Mouse (Mus musculus): ENCODE data around the gene Ceacam9. TPM values are rescaled to one million over a fixed set of nuclear protein-coding genes. Genes with fewer than 3 reads are reported as not detected.
A peak's percentile ranks its signal among the peaks of the same experiment; 100 is the strongest.

Ceacam9 gene
- total RNA-seq, 1 experiment from 2014 or later: not detected

DNA sequence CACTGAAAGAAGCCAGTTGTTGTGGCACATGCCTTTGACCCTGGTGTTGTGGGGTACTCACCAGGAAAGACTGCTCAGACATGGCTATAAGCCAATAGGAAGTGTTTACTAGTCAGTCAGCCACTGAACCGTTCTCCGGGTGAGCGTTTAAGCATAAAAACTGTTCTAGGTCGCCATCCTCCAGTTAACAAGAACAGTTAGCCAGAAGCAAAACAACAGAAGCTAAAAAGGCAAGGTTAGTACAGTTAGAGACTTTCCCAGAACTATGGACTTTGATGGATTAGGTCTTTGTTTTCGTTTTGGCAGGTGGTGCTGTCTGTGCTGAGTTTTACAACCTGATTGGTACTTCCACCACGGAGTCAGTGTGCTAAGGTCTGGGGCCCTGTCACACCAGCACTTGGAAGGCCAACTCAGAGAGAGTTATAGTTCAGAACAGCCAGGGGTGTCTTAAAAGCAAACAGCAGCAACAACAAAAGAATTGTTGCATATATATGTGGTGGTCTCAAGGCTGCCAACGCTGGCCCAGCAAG is 10.2 kb downstream of the Ceacam9 start:
- ATAC-seq (replicated peaks in 1 of 2; ENCODE audit: insufficient read depth in 1 of 2, low FRiP score in 2 of 2, low TSS enrichment in 1 of 2, low read depth in 1 of 2, poor library complexity in 2 of 2, severe bottlenecking in 2 of 2): 0 out of 4 replicates have a peak, but pooled peaks have one; percentile 13 to 46

DNA sequence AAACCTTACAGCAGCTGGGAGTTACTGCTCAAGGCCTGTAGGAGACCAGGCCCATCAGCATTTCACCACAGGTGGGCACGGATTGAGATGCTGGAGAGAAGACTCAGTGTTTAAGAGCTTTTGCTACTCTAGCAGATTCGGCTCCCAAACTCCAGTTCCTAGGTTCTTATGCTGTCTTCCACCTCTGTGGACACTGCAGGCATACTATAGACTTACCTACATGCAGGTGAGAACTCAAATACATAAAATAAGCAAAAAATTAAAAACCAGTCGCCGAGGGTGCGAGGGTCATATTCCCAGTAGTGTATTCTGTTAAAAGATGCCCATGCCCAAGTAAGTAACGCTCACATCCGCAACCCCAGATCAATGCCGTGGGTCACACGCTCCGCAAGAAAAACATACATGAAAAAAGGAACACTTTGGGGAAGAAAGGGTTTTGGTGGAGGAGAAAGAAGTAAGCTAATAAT is 15.9 kb downstream of the Ceacam9 start:
- ATAC-seq (replicated peaks in 1 of 2; ENCODE audit: insufficient read depth in 1 of 2, low FRiP score in 2 of 2, low TSS enrichment in 1 of 2, low read depth in 1 of 2, poor library complexity in 2 of 2, severe bottlenecking in 2 of 2): no peak

DNA sequence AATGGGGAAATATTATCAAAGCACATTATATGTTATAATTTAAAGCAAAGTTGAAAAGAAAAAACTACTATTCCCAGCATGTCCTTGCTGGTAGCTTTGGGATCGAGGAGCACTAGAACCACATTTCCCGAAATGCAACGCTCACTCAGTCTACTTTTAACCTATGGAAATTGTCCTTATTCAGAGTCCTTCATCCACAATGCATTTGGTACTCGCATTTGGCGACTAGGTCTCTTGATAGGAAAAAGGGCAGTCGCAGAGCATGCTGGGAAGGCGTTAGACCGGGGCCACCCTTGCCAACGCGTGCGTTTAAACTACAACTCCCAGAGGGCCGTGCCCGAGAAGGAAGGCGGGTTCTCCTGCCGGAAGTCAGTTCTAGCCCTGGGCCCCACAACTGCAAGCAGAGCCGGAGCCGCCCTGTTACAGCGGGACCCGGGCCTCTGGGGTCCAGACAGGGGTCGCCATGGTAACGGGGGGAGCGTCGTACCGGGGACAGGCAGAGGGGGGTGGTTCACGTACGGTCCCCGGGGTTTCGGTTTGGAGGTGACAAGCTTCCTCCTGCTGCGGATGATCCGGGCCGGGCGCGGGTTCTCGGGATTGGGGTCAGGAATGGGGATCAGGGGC is 16.5 kb downstream of the Ceacam9 start, which contains the start of gene Ap2s1:
TSS of gene Ap2s1 (plus strand) at position 338 of the 624 bp plus-strand sequence.
- ATAC-seq (replicated peaks in 1 of 2; ENCODE audit: insufficient read depth in 1 of 2, low FRiP score in 2 of 2, low TSS enrichment in 1 of 2, low read depth in 1 of 2, poor library complexity in 2 of 2, severe bottlenecking in 2 of 2): peak; percentile 97 to 99

DNA sequence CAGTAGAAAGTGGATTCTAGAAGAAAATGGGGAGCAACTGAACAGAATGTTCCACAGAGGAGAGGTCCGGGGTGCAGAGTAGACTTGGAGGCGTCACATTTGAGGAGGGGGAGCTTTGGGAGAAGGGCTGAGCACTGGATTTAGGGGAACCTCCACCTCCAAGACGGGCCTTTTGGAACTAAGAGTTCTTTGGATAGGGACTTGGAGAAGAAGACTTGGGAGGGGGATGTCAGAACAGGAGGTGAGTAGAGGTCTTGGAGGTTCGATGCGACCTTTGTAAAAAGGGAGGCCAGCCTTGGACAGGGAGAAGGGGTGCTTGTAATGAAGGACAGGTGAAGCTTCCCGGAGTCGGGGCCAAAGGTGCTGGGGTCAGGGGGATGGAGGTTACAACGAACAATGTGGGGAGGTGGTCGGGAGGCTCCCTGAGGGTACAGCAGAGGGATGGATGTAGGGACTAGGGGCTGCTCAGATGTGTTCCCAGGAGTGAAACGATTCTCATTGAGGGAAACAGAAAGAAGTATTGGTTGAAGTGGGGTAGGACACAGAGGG is 17.4 kb downstream of the Ceacam9 start:
- no peak for ATAC-seq (replicated peaks in 1 of 2; ENCODE audit: insufficient read depth in 1 of 2, low FRiP score in 2 of 2, low TSS enrichment in 1 of 2, low read depth in 1 of 2, poor library complexity in 2 of 2, severe bottlenecking in 2 of 2)

DNA sequence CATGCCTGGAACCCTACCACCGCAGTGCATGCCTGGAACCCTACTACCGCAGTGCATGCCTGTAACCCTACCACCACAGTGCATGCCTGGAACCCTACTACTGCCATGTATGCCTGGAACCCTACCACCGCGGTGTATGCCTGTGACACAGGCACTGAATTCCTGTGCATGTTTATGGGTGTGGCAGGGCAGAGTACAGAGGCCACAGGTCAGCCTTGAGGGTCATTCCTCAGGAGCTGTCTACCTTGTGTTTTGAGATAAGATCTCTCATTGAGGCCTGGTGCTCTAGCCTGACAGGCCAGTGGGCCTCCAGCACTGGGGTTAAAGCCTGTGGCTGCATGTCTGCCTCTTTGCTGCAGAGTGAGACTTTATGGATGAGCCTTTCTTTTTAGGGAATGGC is 23.6 kb downstream of the Ceacam9 start:
- ATAC-seq (replicated peaks in 1 of 2; ENCODE audit: insufficient read depth in 1 of 2, low FRiP score in 2 of 2, low TSS enrichment in 1 of 2, low read depth in 1 of 2, poor library complexity in 2 of 2, severe bottlenecking in 2 of 2): no peak; a peak in 1 of 4 replicates

DNA sequence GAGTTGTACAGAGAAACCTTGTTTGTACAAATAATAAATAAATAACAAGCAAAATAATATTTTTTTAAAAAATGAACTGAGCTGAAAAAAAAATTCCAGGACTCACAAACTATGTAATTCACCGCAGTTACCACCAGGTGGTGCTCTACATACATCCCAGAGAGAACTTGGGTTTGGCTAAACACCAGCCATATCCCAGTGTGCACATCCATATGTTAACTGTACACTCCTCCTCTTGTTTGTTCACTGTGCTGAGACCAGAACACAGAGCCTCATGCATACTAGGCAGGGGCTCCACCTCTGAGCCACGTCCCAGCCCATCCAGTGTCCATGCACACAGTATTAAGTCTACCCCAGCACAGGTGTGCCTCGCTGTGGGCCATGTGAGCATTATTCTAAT is 24.4 kb downstream of the Ceacam9 start:
- peak in 1 of 2 experiments; percentile 53; a peak in 1 of 4 replicates for ATAC-seq (replicated peaks in 1 of 2; ENCODE audit: insufficient read depth in 1 of 2, low FRiP score in 2 of 2, low TSS enrichment in 1 of 2, low read depth in 1 of 2, poor library complexity in 2 of 2, severe bottlenecking in 2 of 2)

DNA sequence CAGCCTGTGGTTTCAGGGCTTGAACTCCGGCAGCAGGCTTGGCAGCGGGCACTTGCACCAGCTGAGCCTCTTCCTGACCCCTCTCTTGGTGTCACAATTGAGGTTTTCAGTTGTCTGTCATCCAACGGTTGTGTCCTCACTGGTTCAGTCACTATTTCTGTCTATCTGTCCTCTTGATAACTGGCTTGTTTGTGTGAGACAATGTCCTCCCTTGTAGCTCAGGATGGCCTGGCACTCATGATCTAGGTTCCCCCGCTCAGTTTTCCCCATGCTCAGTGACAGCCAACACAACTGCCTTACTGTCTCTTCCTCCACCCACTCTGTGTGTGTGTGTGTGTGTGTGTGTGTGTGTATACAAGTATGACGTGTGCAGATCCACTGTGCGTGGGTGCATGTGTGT is 25.9 kb downstream of the Ceacam9 start:
- no peak for ATAC-seq (replicated peaks in 1 of 2; ENCODE audit: insufficient read depth in 1 of 2, low FRiP score in 2 of 2, low TSS enrichment in 1 of 2, low read depth in 1 of 2, poor library complexity in 2 of 2, severe bottlenecking in 2 of 2)

DNA sequence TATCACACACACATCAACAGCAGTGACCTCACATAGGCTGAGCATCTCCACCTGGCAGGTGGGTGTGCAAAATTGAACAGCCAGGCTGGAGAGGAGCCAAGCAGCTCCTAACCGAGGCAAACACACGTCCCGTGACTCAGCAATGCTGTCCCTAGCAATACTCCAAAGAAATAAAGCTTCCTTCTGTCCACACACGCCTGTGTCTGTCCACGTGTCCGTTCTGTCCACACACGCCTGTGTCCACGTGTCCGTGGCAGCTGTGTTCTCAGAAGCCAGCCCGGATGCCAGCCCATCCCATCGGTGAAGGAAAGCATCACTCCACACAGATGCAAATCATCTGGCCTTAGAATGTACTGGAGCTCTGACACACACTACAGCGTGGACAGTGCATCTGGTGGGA is 30.3 kb downstream of the Ceacam9 start:
- ATAC-seq (replicated peaks in 1 of 2; ENCODE audit: insufficient read depth in 1 of 2, low FRiP score in 2 of 2, low TSS enrichment in 1 of 2, low read depth in 1 of 2, poor library complexity in 2 of 2, severe bottlenecking in 2 of 2): no peak

DNA sequence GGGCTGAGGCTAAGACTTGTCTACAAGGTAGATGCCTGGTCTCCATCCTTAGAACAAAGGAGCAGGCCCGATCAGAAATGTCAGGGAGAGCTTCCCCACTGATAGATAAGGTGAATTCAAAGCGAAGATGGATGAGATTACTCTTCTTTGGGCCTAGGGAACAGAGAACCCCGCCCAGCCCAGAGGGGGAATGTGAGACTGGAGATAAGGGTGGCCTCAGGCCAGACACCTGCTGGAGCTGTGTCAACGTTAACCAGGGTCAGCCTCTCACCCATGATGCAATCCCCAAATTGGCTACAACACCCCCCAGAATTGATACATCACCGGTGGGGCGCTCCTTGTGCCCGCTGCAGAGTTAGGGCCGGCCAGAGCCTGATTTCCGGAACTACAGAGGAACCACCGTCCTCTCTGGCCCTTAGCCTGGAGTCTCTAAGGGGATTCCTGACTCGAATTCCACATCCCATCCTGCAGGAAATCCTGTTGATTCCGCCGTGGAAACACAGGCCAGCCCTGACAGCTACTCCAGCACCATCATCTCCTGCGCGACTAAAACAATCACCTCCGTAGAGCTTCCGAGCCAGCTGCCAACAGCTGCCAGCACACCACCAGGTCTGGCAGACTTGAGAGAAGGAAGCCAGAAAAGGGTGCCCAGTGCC is 33.8 kb downstream of the Ceacam9 start:
- no peak for ATAC-seq (replicated peaks in 1 of 2; ENCODE audit: insufficient read depth in 1 of 2, low FRiP score in 2 of 2, low TSS enrichment in 1 of 2, low read depth in 1 of 2, poor library complexity in 2 of 2, severe bottlenecking in 2 of 2)

DNA sequence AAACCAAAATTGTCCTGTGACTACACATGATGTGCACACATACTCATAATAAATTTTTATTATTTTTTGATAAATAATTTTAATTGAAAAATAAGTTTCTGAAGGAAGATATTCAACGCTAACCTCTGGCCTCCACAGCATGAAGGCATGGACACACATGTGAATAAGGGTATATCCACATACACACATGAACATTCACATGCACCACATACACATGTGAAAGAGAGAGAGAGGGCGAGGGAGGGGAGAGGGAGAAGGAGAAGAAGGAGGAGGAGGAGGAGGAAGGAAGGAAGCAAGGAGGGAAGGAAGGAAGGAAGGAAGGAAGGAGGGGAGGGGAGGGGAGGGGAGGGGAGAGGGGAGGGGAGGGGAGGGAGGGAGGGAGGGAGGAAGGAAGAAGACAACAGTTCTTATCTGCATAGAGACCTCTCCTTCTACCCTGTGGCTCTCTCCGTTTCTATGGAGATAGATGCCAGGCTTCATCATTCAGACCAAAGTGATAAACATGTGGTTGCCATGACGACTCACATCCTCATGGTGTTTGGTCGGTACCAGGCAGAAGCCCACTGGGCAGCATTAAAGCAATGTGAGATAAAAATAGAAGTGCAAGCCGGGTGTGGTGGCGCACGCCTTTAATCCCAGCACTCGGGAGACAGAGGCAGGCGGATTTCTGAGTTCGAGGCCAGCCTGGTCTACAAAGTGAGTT is 37.3 kb downstream of the Ceacam9 start:
- no peak for ATAC-seq (replicated peaks in 1 of 2; ENCODE audit: insufficient read depth in 1 of 2, low FRiP score in 2 of 2, low TSS enrichment in 1 of 2, low read depth in 1 of 2, poor library complexity in 2 of 2, severe bottlenecking in 2 of 2)

DNA sequence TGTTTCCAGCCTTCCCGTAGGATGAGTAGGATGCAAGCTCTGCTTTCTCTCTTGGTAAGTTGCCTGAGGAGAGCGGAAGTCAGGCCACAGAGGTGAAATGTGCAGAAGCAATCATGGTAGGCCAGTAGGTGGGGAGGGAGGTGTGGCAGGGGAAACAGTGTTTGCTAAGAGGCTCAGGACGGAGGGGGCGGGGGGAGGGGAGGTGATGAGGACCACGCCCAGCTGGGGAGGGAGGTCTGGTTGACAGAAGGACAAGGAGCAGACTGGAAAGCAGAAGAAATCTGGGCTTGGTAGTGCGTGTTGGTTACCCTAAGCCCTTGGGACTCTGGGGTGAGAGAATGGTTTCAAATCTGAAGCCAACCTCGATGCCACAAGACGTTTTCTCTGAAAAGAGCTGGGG is 38.6 kb downstream of the Ceacam9 start:
- ATAC-seq (replicated peaks in 1 of 2; ENCODE audit: insufficient read depth in 1 of 2, low FRiP score in 2 of 2, low TSS enrichment in 1 of 2, low read depth in 1 of 2, poor library complexity in 2 of 2, severe bottlenecking in 2 of 2): peak in 1 of 2 experiments; percentile 37; a peak in 1 of 4 replicates

DNA sequence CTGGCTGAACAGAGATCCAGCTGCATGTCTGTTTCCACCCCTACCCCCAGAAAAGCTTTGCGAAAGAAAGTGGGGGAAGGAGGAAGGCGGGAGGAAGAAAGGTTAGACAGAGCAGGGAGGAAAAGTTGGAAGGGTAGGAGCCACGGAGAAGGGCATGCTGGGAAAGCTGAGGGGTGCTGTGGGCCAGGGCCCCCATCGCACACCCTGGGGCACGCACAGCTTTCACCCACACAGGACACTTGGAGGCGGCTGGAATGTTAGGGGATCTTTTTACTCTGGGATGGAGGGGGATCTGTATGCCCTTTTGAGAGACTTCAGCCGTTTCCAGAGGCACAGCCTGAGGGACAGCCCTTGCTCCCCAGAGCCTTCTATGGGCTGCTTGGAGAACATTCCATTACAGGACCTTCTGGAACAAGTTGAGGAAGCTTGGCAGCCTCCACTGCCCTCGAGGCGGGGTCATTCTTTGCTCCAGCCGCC is 39.3 kb downstream of the Ceacam9 start:
- no peak for ATAC-seq (replicated peaks in 1 of 2; ENCODE audit: insufficient read depth in 1 of 2, low FRiP score in 2 of 2, low TSS enrichment in 1 of 2, low read depth in 1 of 2, poor library complexity in 2 of 2, severe bottlenecking in 2 of 2)

DNA sequence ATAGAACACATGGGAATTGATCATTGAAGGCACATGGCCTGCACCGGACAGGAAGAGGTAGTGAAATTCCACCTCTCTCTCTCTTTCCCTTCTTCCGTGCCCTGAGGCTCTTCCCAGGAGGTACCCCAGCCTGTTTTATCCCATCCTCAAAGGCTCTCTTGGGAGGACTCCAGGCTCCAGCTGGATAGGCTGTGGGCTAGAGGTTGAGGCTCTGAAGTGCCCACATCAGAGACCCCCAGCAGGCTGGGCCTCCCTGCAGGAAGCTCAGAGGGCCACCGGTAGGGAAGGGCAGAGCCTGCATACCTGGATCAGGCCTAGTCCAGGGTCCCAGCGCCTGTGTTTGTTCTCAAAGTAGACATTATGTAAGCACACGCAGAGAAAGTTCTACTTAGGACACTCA is 39.9 kb downstream of the Ceacam9 start:
- ATAC-seq (replicated peaks in 1 of 2; ENCODE audit: insufficient read depth in 1 of 2, low FRiP score in 2 of 2, low TSS enrichment in 1 of 2, low read depth in 1 of 2, poor library complexity in 2 of 2, severe bottlenecking in 2 of 2): no peak

DNA sequence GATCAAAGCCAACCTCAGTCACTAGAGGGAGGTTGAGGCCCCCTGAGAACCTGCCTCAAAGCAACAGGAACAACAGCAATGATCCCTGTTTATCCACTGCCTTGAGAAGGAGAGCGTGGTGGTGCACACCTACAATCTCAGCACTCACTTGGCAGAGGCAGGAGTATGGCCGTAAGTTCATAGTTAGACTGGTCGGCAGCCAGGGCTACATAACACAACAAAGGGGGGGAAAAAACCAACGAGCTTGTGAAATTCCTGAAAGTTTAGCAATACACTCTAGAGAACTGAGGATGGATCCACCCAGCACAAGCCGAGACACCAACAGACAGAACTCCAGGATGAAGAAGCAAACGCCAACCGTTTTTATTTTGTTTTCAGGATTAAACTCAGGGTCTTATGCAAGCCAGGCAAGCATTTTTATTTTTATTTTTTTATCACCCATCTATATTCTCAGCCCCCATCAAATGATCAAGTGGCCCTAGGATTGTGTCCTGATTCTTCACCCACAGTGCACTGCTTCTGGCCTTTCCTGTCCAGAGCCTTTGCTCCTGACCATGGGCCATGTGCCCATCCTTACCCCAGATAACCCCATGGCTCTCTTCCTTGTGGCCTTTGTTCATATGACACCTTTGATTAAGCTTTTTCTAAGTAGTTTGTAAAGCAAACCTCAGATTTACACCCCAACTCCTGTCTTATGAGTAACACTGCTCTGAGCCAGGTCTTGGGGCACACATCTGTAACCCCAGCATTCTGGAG is 41.9 kb downstream of the Ceacam9 start:
- ATAC-seq (replicated peaks in 1 of 2; ENCODE audit: insufficient read depth in 1 of 2, low FRiP score in 2 of 2, low TSS enrichment in 1 of 2, low read depth in 1 of 2, poor library complexity in 2 of 2, severe bottlenecking in 2 of 2): no peak

DNA sequence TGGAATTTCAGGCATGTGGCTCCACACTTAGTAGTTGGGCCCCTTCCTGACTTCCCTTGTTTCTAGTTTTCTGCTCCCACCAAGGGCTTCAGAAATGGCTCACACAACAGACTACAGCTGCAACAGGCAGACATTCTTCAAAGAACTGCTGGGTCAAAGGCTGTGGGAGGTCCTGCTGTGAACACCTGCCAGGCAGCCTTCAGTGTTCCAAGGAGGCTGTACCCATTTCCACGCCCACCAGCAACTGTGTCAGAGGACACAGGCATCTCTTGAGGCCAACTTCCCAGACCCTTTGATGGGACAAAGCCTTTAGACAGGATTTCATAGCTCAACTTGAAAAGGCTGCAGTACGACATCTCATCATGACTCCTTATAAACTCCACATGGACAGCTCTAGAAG is 44.7 kb downstream of the Ceacam9 start:
- no peak for ATAC-seq (replicated peaks in 1 of 2; ENCODE audit: insufficient read depth in 1 of 2, low FRiP score in 2 of 2, low TSS enrichment in 1 of 2, low read depth in 1 of 2, poor library complexity in 2 of 2, severe bottlenecking in 2 of 2)

All from hematopoietic stem cell, adult 5-6 weeks (primary cell).